Mouse (Mus musculus): ENCODE data around the gene Asb18. TPM values are rescaled to one million over a fixed set of nuclear protein-coding genes. Genes with fewer than 3 reads are reported as not detected.
A peak's percentile ranks its signal among the peaks of the same experiment; 100 is the strongest.

Gene Asb18
- polyA plus RNA-seq (2015; fragmentation: Nextera tagmentation; extraction: Ambion mirVana) = not detected in 2 replicates

GRCm38 (mm10) chr1:90014446-90014845 lies at the start of gene Asb18:
Asb18 (minus strand) TSS chr1:90014666.
- Histone ChIP-seq H3K9ac (no peak within 1 kb of the TSS), H3K36me3 (no peaks in the 10 kb centered on the region), H3K4me3 (replicated peaks) (no peak within 1 kb of the TSS), H3K27ac (no peak within 1 kb of the TSS), H3K9me3 (no peaks in the 10 kb centered on the region), H3K4me1 (no peaks in the 10 kb centered on the region), H3K4me2 (no peak within 1 kb of the TSS), H3K27me3 (replicated peaks) (no peaks in the 10 kb centered on the region)
- ATAC-seq (ENCODE audit: insufficient read depth, low FRiP score, low read depth) = no peak
- 70% methylated on average over 5 of the region's 5 CpGs for WGBS

DNA sequence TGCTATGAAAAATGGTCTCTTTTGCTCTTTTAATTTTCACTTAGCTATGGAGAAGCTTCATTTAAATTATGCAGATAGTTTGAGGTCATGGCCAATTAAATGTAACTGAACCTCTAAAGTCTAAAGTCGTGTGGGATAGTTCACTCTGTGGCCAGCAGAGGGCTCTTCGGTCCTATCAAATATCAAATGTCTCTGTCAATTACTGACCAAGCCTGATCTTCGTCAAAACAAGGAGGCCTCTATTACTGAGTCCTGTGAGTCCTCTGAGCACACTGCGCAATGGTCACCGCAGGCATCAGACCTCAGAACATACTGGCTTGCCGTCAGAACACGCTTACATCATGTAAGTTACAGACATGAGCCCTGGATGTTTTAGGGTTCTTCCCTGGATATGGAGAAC lies 46.1 kb upstream of the Asb18 start:
- WGBS = 15% methylated on average over 7 of the region's 7 CpGs
- no peak overlapping the region for H3K4me2 ChIP-seq
- no peak overlapping the region for H3K4me3 ChIP-seq (replicated peaks)
- 0 out of 2 replicates have a peak, but pooled peaks have one; percentile 53 for ATAC-seq (ENCODE audit: insufficient read depth, low FRiP score, low read depth)
- H3K4me1 ChIP-seq = no peaks in the 10 kb centered on the region
- H3K9ac ChIP-seq = no peak overlapping the region
- no peaks in the 10 kb centered on the region for H3K27me3 ChIP-seq (replicated peaks)
- H3K9me3 ChIP-seq = no peaks in the 10 kb centered on the region
- no peaks in the 10 kb centered on the region for H3K36me3 ChIP-seq
- no peak overlapping the region for H3K27ac ChIP-seq

DNA sequence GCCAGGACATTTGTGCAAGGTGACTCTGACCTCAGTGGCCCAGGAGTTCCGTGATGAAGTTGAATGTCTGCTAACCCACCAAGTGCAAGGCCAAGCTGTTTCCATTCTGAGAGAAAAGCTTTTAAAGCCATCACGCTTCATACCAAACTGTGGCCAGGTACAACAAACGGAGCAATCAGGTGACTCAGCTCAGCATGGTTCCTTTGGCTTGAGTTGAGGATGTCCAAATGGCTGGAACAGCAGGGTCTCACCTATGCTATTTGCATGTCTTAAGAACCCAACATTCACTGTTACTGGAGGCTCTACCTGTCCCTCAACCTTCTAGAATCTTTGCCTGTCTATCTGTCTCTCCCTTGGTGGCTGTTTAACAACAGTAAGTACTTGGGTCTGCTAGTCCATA lies 45.6 kb upstream of the Asb18 start:
- Histone ChIP-seq H3K4me2 (no peak overlapping the region), H3K4me1 (no peaks in the 10 kb centered on the region), H3K9me3 (no peaks in the 10 kb centered on the region), H3K27ac (no peak overlapping the region), H3K36me3 (no peaks in the 10 kb centered on the region), H3K27me3 (replicated peaks) (no peaks in the 10 kb centered on the region), H3K4me3 (replicated peaks) (no peak overlapping the region), H3K9ac (no peak overlapping the region)
- 60% methylated on average over 3 of the region's 3 CpGs for WGBS
- no peak for ATAC-seq (ENCODE audit: insufficient read depth, low FRiP score, low read depth)

DNA sequence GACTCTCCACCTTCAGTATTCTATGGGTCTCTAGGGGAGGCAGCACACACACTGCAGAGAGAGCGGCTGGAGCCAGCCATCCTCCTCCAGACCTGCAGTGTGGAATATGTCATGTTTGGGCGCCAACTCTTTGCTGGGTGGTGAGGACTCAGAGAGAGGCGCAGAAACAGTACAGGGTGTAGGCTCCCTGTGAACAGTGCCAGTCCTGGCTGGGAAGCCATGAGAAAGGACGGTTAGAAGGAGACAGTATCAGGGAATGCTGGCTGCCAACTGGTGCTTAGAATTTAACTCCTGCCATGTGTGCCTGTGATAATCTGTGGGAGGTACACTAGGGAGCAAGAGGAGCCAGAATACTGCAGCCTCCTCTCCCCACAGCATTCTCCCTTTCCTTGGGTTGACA lies 40.5 kb upstream of the Asb18 start:
- H3K36me3 ChIP-seq = no peaks in the 10 kb centered on the region
- no peak overlapping the region for H3K9ac ChIP-seq
- H3K9me3 ChIP-seq = no peaks in the 10 kb centered on the region
- no peak overlapping the region for H3K27ac ChIP-seq
- no peaks in the 10 kb centered on the region for H3K4me1 ChIP-seq
- no peak overlapping the region for H3K4me2 ChIP-seq
- no peak overlapping the region for H3K4me3 ChIP-seq (replicated peaks)
- 0 out of 2 replicates have a peak, but pooled peaks cover 3% of the 10 kb centered on the region for H3K27me3 ChIP-seq (replicated peaks)
- whole genome bisulfite sequencing = 84% methylated on average over 4 of the region's 4 CpGs
- no peak for ATAC-seq (ENCODE audit: insufficient read depth, low FRiP score, low read depth)

GRCm38 (mm10) chr1:90051347-90051746 lies 36.9 kb upstream of the Asb18 start:
- no peak for ATAC-seq (ENCODE audit: insufficient read depth, low FRiP score, low read depth)
- WGBS = 26% methylated on average over 5 of the region's 5 CpGs
- Histone ChIP-seq H3K36me3 (no peaks in the 10 kb centered on the region), H3K4me1 (no peaks in the 10 kb centered on the region), H3K27ac (no peak overlapping the region), H3K4me3 (replicated peaks) (no peak overlapping the region), H3K9me3 (no peaks in the 10 kb centered on the region), H3K27me3 (replicated peaks) (0 out of 2 replicates have a peak, but pooled peaks cover 5% of the 10 kb centered on the region), H3K9ac (no peak overlapping the region), H3K4me2 (no peak overlapping the region)

GRCm38 (mm10) chr1:90050046-90050739 lies 35.7 kb upstream of the Asb18 start:
- Histone ChIP-seq H3K4me2 (no peak overlapping the region), H3K4me3 (replicated peaks) (no peak overlapping the region), H3K36me3 (no peaks in the 10 kb centered on the region), H3K4me1 (no peaks in the 10 kb centered on the region), H3K27ac (no peak overlapping the region), H3K9me3 (no peaks in the 10 kb centered on the region), H3K27me3 (replicated peaks) (0 out of 2 replicates have a peak, but pooled peaks cover 6% of the 10 kb centered on the region), H3K9ac (no peak overlapping the region)
- 24% methylated on average over 20 of the region's 20 CpGs for WGBS
- no peak for ATAC-seq (ENCODE audit: insufficient read depth, low FRiP score, low read depth)

GRCm38 (mm10) chr1:90028305-90028704 lies 13.8 kb upstream of the Asb18 start:
- no peaks in the 10 kb centered on the region for H3K27me3 ChIP-seq (replicated peaks)
- no peaks in the 10 kb centered on the region for H3K9me3 ChIP-seq
- ATAC-seq (ENCODE audit: insufficient read depth, low FRiP score, low read depth) = no peak
- 51% methylated on average over 2 of the region's 2 CpGs for WGBS
- no peak overlapping the region for H3K9ac ChIP-seq
- H3K27ac ChIP-seq = no peak overlapping the region
- H3K4me3 ChIP-seq (replicated peaks) = no peak overlapping the region
- H3K4me2 ChIP-seq = no peak overlapping the region
- H3K4me1 ChIP-seq = no peaks in the 10 kb centered on the region
- H3K36me3 ChIP-seq = no peaks in the 10 kb centered on the region

DNA sequence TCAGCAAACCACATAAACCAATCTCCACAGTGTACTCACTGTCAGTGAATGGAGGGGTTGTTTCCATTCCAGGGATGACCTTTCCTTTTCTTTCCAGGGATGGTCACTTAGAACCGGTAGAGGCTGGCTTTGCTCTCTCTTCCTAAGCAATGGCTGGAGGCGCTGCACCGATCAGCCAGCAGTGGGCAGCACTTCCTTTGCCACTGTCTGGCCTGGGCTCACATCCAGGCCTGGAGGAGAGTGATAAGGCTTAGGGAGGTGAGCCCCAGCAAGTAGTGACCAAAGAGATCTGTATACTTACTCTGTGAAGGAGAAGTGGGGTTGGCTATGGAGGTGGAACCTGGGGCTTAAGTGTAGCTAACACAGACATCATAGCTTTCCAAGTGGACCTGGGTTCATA lies 12.5 kb upstream of the Asb18 start:
- no peaks in the 10 kb centered on the region for H3K36me3 ChIP-seq
- ATAC-seq (ENCODE audit: insufficient read depth, low FRiP score, low read depth) = no peak
- H3K4me3 ChIP-seq (replicated peaks) = no peak overlapping the region
- 22% methylated on average over 3 of the region's 3 CpGs for WGBS
- H3K27me3 ChIP-seq (replicated peaks) = no peaks in the 10 kb centered on the region
- no peak overlapping the region for H3K27ac ChIP-seq
- H3K9ac ChIP-seq = no peak overlapping the region
- no peaks in the 10 kb centered on the region for H3K9me3 ChIP-seq
- H3K4me2 ChIP-seq = no peak overlapping the region
- H3K4me1 ChIP-seq = no peaks in the 10 kb centered on the region

GRCm38 (mm10) chr1:90020336-90020735 lies 5.9 kb upstream of the Asb18 start:
- Histone ChIP-seq H3K27ac (no peak overlapping the region), H3K4me3 (replicated peaks) (no peak overlapping the region), H3K9me3 (no peaks in the 10 kb centered on the region), H3K4me1 (no peaks in the 10 kb centered on the region), H3K27me3 (replicated peaks) (no peaks in the 10 kb centered on the region), H3K9ac (no peak overlapping the region), H3K4me2 (no peak overlapping the region), H3K36me3 (no peaks in the 10 kb centered on the region)
- 85% methylated on average over 5 of the region's 5 CpGs for WGBS
- no peak for ATAC-seq (ENCODE audit: insufficient read depth, low FRiP score, low read depth)

DNA sequence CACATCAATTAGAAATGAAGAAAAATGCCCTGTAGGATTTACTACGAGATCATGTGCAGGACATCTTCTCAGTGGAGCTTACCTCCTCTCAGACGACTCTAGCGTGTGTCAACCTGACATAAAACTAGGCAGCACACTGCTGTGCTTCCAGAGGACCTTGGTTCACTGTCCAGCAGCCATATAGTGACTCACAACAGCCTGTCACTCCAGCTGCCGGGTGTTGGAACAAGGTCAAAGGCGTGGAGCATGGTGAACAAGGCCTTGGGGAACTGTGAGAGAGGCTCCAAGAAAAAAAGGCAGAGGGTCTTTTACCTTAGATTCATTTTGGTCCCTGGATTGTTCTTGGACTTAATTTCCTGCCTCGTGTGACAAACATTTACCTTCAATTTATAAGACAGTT lies 3.6 kb upstream of the Asb18 start:
- H3K36me3 ChIP-seq = no peaks in the 10 kb centered on the region
- H3K27ac ChIP-seq = no peak overlapping the region
- 73% methylated on average over 6 of the region's 6 CpGs for WGBS
- H3K4me1 ChIP-seq = no peaks in the 10 kb centered on the region
- H3K27me3 ChIP-seq (replicated peaks) = no peaks in the 10 kb centered on the region
- H3K4me3 ChIP-seq (replicated peaks) = no peak overlapping the region
- no peak overlapping the region for H3K9ac ChIP-seq
- H3K4me2 ChIP-seq = no peak overlapping the region
- no peak for ATAC-seq (ENCODE audit: insufficient read depth, low FRiP score, low read depth)
- no peaks in the 10 kb centered on the region for H3K9me3 ChIP-seq

GRCm38 (mm10) chr1:90013273-90013672 lies 1.2 kb downstream of the Asb18 start:
- no peak for ATAC-seq (ENCODE audit: insufficient read depth, low FRiP score, low read depth)
- no peaks in the 10 kb centered on the region for H3K36me3 ChIP-seq

GRCm38 (mm10) chr1:90012850-90013249 lies 1.6 kb downstream of the Asb18 start:
- Histone ChIP-seq H3K4me1 (no peaks in the 10 kb centered on the region), H3K4me2 (no peak overlapping the region), H3K27me3 (replicated peaks) (no peaks in the 10 kb centered on the region), H3K27ac (no peak overlapping the region), H3K4me3 (replicated peaks) (no peak overlapping the region), H3K36me3 (no peaks in the 10 kb centered on the region), H3K9ac (no peak overlapping the region), H3K9me3 (no peaks in the 10 kb centered on the region)
- ATAC-seq (ENCODE audit: insufficient read depth, low FRiP score, low read depth) = no peak
- WGBS = 68% methylated on average over 7 of the region's 7 CpGs

More at GRCm38 (mm10) chr1:90013273-90013672, 1.2 kb downstream of the Asb18 start:
- Histone ChIP-seq H3K27me3 (replicated peaks) (no peaks in the 10 kb centered on the region), H3K9me3 (no peaks in the 10 kb centered on the region), H3K4me2 (no peak overlapping the region), H3K9ac (no peak overlapping the region), H3K27ac (no peak overlapping the region), H3K4me1 (no peaks in the 10 kb centered on the region), H3K4me3 (replicated peaks) (no peak overlapping the region)
- 79% methylated on average over 5 of the region's 5 CpGs for WGBS

DNA sequence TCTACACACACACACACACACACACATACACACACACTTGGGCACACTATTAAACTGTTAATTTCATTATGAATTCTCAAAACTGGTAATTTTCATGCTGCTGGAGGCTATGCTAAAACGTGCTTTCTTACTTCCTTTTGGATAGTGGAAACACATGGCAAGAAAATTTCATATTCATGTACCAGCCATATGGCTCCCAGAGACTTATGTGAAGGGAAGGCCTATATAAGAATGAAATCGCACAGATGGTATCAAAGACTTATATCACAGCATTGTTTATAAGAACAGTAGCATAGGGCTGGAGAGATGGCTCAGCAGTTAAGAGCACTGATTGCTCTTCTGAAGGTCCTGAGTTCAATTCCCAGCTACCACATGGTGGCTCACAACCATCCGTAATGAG lies 2.3 kb downstream of the Asb18 start:
- no peak overlapping the region for H3K4me2 ChIP-seq
- H3K9ac ChIP-seq = no peak overlapping the region
- no peaks in the 10 kb centered on the region for H3K9me3 ChIP-seq
- H3K4me3 ChIP-seq (replicated peaks) = no peak overlapping the region
- H3K36me3 ChIP-seq = no peaks in the 10 kb centered on the region
- no peaks in the 10 kb centered on the region for H3K27me3 ChIP-seq (replicated peaks)
- 72% methylated on average over 3 of the region's 3 CpGs for WGBS
- H3K27ac ChIP-seq = no peak overlapping the region
- no peak for ATAC-seq (ENCODE audit: insufficient read depth, low FRiP score, low read depth)
- H3K4me1 ChIP-seq = no peaks in the 10 kb centered on the region

Data from stomach, embryonic 15.5 days (tissue).